Mouse (Mus musculus) embryonic facial prominence, embryonic 14.5 days (tissue): ENCODE measurements around the gene Dpep3. TPM values are rescaled to one million over a fixed set of nuclear protein-coding genes. Genes with fewer than 3 reads are reported as not detected.
A peak's percentile ranks its signal among the peaks of the same experiment; 100 is the strongest.
"Not testable (repeated sequence)": the region's sequence is repeated elsewhere in the genome, so short reads cannot be mapped to it uniquely, and the experiment has no call there.

ENCODE experiments used
- ATAC-seq: fragments of 200-750 bp; cut with Nextera tagmentation; 2 replicates; pipeline ENCODE4 v1.8.0; 2017; ENCODE audit warnings: low read depth, moderate number of reproducible peaks, moderate TSS enrichment
- DNase-seq: peaks from one replicate; pipeline ENCODE4 v3.0.0-alpha.2; 2015; ENCODE audit warnings: low spot score
- H3K27ac ChIP-seq: fragments of 300-500 bp; sonication (generic); replicated peaks from 2 replicates; pipeline ENCODE4 v1.5.1; 2014; ENCODE audit warnings: low read depth, mild to moderate bottlenecking, low read length, moderate library complexity
- H3K27me3 ChIP-seq: fragments of 300-500 bp; sonication (generic); replicated peaks from 2 replicates; pipeline ENCODE4 v1.6.1; 2014; ENCODE audit warnings: low read length; ENCODE audit not compliant: control insufficient read depth, insufficient read depth
- H3K36me3 ChIP-seq: fragments of 300-500 bp; sonication (generic); 2 replicates; pipeline ENCODE4 v1.6.1; 2014; ENCODE audit warnings: low read length, mixed read lengths; ENCODE audit not compliant: control insufficient read depth, insufficient read depth
- H3K4me1 ChIP-seq: fragments of 300-500 bp; sonication (generic); 2 replicates; pipeline ENCODE4 v1.6.1; 2014; ENCODE audit warnings: antibody characterized with exemption, low read length; ENCODE audit not compliant: control insufficient read depth, insufficient read depth
- H3K4me2 ChIP-seq: fragments of 300-500 bp; sonication (generic); 2 replicates; pipeline ENCODE4 v1.6.1; 2014; ENCODE audit warnings: low read depth, mild to moderate bottlenecking, low read length, moderate library complexity, mixed read lengths
- H3K4me3 ChIP-seq: fragments of 300-500 bp; sonication (generic); 2 replicates; pipeline ENCODE4 v1.5.1; 2014; ENCODE audit warnings: low read depth, mild to moderate bottlenecking, low read length
- H3K9ac ChIP-seq: fragments of 300-500 bp; sonication (generic); 2 replicates; pipeline ENCODE4 v1.6.1; 2014; ENCODE audit warnings: low read depth, mild to moderate bottlenecking, low read length, moderate library complexity, mixed read lengths
- H3K9me3 ChIP-seq: fragments of 300-500 bp; sonication (generic); 2 replicates; pipeline ENCODE4 v1.6.1; 2016; ENCODE audit warnings: low read length; ENCODE audit not compliant: control insufficient read depth
- WGBS: fragments of 180-500 bp; shearing (Covaris S2); extraction: QIAGEN DNeasy Blood & Tissue Kit; methylation state at CpG from one replicate; pipeline ENCODE4 v1.1.7; 2014; 5-methylcytosine and 5-hydroxymethylcytosine counted together
- polyA plus RNA-seq: library from polyadenylated mRNA; unstranded; fragments of >200 nt; fragmentation: Nextera tagmentation; extraction: Ambion mirVana; gene quantifications from 2 replicates; pipeline ENCODE4 v1.2.1, GENCODE M21; 2014

Gene Dpep3
- not detected in 2 replicates for polyA plus RNA-seq

DNA sequence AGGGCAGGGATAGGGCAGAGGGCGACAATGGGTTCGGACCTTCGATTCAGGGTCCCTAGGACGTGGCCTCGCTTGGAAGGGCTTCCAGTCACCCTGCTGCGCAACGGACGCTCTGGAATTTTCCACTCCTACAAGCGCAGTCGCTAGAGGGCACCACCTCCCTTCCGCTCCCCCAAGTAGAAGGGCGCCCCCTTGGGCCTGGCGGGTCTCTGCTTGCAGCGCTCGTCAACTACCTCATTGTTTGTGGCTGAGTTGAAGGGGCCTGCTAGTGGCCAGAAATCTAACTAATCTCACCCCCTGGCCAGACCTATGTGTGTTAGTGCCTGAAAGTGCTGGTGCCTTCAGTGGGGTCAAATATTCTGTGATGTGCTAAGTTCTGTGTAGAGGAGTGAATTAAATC, at the start of gene Dpep3:
TSS of gene Dpep3 (minus strand) at position 105 of the 400 bp plus-strand sequence.
- ATAC-seq (no peak), DNase-seq (no peak)
- Histone ChIP-seq H3K27me3 (no peaks in the 10 kb centered on the region), H3K9me3 (no peaks in the 10 kb centered on the region), H3K4me2 (no peak within 1 kb of the TSS), H3K9ac (no peak within 1 kb of the TSS), H3K27ac (no peak within 1 kb of the TSS), H3K36me3 (no peaks in the 10 kb centered on the region), H3K4me3 (no peak within 1 kb of the TSS), H3K4me1 (no peaks in the 10 kb centered on the region)
- WGBS, result 94% methylated on average over 15 of the region's 15 CpGs

DNA sequence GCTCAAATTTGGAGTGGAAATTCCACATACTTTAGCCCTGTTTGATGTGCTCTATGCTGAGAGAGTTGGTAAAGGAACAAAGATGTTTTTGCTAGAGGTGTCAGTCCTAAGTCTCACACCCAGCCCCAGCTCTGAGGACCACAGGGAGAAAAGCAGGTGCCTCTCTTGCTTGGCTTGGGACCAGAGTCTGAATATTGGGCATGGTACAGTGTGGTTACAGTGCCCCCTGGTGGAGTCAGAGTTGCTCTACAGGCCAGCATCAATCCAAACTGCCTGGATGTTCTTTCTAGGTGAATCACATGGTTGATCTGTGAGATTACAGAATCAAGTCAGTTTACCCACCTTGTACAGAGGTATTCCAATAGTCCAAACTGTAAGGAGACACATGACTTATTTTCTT, 43.3 kb upstream of the Dpep3 start:
- DNase-seq (peak; percentile 82), ATAC-seq (peak; percentile 71; the same call in 1 of the 2 replicates)
- H3K36me3 ChIP-seq, result peaks cover 25% of the 10 kb centered on the region; the same call in 1 of the 2 replicates
- no peak overlapping the region for H3K27ac ChIP-seq
- H3K4me3 ChIP-seq, result no peak overlapping the region
- H3K4me1 ChIP-seq, result no peaks in the 10 kb centered on the region
- H3K4me2 ChIP-seq, result no peak overlapping the region
- no peak overlapping the region for H3K9ac ChIP-seq
- no peaks in the 10 kb centered on the region for H3K9me3 ChIP-seq
- H3K27me3 ChIP-seq, result no peaks in the 10 kb centered on the region

DNA sequence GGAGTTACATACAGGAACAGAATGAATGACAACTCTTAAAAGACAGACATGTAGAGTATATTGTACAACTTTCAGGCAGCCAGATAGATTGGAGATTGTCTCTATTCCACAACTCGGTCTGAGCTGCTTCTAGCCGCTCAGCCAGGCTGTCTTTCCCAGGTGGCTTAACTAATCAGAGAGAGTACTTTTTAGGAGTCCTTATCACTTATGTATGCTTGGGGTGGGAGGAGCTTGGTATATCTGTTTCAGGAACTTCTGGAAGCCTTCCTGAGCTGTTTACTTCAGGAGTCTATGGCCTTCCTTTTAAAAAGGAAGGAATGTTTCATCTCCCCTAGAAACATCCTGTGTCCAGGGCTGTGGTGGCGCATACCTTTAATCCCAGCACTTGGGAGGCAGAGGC, 38.8 kb upstream of the Dpep3 start:
- 97% methylated on average over 3 of the region's 3 CpGs for WGBS
- no peaks in the 10 kb centered on the region for H3K27me3 ChIP-seq
- no peak overlapping the region for H3K9ac ChIP-seq
- no peak for ATAC-seq
- DNase-seq, result no peak
- H3K4me3 ChIP-seq, result no peak overlapping the region
- H3K36me3 ChIP-seq, result peaks cover 17% of the 10 kb centered on the region
- no peaks in the 10 kb centered on the region for H3K4me1 ChIP-seq
- no peaks in the 10 kb centered on the region for H3K9me3 ChIP-seq
- H3K27ac ChIP-seq, result no peak overlapping the region
- H3K4me2 ChIP-seq, result no peak overlapping the region

DNA sequence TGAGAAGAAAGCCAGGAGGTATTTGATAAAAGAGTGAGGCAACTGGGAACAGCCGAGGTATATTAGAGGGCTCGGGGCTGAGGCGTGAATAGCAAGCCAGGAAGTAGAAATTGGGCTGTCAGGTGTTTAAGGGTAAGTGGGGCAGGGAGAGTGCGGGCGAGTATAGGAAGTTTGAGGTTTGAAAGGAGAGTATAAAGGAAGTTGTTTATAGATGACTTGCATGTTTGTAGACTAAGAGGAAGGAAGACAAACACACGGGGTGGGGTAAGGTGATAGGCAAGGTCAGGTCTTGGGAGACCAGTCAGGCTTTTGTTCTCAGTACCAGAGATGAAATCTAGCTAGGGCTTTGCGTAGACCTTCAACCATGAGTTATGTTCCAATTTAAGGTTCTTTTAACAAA, 37.9 kb upstream of the Dpep3 start:
- WGBS, result 90% methylated on average over 7 of the region's 7 CpGs
- Histone ChIP-seq H3K9ac (no peak overlapping the region), H3K27ac (no peak overlapping the region), H3K4me1 (peaks cover 1% of the 10 kb centered on the region; the same call in 1 of the 2 replicates), H3K9me3 (no peaks in the 10 kb centered on the region), H3K4me3 (no peak overlapping the region), H3K36me3 (peaks cover 17% of the 10 kb centered on the region), H3K4me2 (no peak overlapping the region), H3K27me3 (no peaks in the 10 kb centered on the region)
- ATAC-seq, result no peak
- DNase-seq, result no peak

DNA sequence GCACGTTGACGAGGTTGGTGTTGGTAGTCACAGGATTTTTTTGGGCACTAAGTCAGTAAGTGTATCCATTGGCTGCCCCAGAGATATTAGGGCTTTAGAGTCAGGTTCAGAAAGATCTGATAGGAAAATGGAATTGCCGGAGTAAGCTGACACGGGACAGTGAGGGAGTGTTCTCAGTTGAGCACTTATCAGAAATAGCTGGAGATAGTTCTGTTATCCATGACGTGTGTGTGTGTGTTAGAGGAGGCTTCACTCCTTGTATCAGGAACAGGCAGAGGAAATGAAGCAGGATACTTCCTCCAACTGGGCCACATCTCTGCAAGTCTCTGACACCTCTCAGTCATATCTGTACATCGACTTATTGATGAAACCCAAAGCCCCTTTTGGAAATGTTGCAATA, 37.1 kb upstream of the Dpep3 start:
- Histone ChIP-seq H3K9ac (no peak overlapping the region), H3K4me1 (peaks cover 5% of the 10 kb centered on the region; the same call in 1 of the 2 replicates), H3K27me3 (no peaks in the 10 kb centered on the region), H3K4me3 (no peak overlapping the region), H3K4me2 (no peak overlapping the region), H3K9me3 (no peaks in the 10 kb centered on the region), H3K36me3 (peaks cover 17% of the 10 kb centered on the region), H3K27ac (no peak overlapping the region)
- 95% methylated on average over 6 of the region's 6 CpGs for WGBS
- no peak for DNase-seq
- no peak for ATAC-seq

DNA sequence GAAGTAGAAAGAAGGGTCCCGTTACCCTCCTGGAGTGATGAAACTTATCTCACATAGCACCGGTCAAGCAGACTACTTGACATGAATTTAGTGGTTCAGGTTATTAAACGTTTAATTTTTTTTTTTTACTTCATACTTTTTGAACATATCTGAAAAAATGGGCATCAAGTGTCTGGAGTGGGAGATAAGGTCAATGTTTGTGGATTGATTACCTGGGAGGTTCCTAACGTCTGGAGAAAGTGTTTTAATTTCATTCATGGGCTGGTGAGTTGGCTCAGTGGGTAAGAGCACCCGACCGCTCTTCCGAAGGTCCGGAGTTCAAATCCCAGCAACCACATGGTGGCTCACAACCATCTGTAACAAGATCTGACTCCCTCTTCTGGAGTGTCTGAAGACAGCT, 33.0 kb upstream of the Dpep3 start:
- not testable (repeated sequence) for H3K9me3 ChIP-seq, H3K27me3 ChIP-seq, DNase-seq, H3K27ac ChIP-seq, ATAC-seq
- Histone ChIP-seq H3K4me3 (peak overlapping the region; percentile 82), H3K4me1 (peaks cover 15% of the 10 kb centered on the region), H3K36me3 (peaks cover 10% of the 10 kb centered on the region), H3K9ac (0 out of 2 replicates have a peak overlapping the region, but pooled peaks have one; percentile 87), H3K4me2 (peak overlapping the region; percentile 94)
- WGBS, result 84% methylated on average over 8 of the region's 8 CpGs

DNA sequence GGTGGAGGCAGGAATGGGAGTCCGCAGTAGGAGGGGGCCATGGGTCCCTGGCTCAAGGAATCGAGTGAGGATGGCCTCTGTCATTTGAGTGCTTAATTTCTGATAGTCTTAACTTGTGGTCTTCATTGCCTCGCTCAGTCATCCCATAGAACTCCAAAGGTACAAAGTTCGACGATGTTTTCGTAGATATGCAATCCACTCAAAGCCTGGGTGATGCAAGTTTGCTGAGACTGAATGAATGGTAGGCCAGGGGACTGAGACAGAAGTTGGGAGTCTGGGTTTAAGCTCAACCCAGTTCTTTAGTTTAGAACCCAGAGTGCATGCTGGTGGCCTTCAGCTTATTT, 32.4 kb upstream of the Dpep3 start, which contains the start of gene Ddx28:
TSS of gene Ddx28 (minus strand) at position 240 of the 344 bp plus-strand sequence.
- peak within 1 kb of the TSS; percentile 87 for H3K9ac ChIP-seq
- peaks cover 15% of the 10 kb centered on the region for H3K4me1 ChIP-seq
- H3K36me3 ChIP-seq, result peaks cover 9% of the 10 kb centered on the region
- ATAC-seq (peak; percentile 6; the same call in 1 of the 2 replicates), DNase-seq (peak; percentile 2)
- no peaks in the 10 kb centered on the region for H3K9me3 ChIP-seq
- H3K27me3 ChIP-seq, result no peaks in the 10 kb centered on the region
- WGBS, result 2% methylated on average over 6 of the region's 6 CpGs
- H3K27ac ChIP-seq, result no peak within 1 kb of the TSS; the same call in 1 of the 2 replicates
- H3K4me3 ChIP-seq, result peak within 1 kb of the TSS; percentile 82
- peak within 1 kb of the TSS; percentile 94 for H3K4me2 ChIP-seq

DNA sequence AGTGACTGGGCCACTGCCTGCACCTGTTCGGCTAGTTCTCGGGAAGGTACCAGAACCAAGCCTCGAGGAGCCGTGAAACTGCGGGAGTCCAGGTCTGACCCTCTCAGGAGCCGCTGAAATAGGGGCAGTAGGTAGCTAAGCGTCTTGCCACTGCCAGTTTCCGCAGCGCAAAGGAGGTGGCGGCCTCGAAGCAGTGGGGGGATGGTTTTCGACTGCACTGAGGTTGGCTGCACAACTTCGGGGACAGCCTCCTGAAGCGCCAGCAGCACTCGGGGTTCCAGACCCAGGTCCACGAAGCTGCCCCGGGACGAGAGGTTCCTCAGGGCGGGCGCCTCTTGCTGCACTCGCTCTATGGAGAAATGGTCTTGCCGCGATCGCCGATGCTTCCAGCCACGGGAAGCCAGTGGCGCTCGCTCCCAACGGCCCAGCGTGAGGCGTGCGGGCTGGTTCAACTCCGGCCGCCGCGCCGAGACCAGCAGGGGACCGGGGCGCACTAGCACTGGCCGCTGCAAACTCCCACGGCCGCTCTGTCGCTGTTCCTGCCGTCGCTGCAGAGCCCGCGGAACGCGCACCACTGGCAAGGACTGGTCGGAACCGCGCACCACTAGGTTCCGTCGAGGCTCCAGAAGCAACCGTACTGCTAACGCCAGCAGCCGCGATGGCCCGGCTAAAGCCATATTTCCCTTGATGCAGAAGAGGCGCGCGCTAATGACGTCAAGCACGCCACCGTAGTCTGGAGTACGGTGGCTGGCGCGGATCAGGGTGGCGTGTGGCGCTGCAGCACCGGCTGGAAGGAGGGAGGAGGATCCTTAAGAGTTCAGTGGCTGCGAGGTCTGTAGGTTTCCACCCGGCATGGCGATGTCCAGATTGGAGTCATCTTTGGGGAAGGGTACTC, 31.8 kb upstream of the Dpep3 start:
- ATAC-seq, result peak; percentile 96

More for the DNA sequence above, 31.8 kb upstream of the Dpep3 start:
- no peaks in the 10 kb centered on the region for H3K27me3 ChIP-seq
- H3K4me1 ChIP-seq, result peaks cover 15% of the 10 kb centered on the region
- DNase-seq, result peak; percentile 96
- H3K9me3 ChIP-seq, result no peaks in the 10 kb centered on the region
- H3K4me3 ChIP-seq, result peak overlapping the region; percentile 82
- peak overlapping the region; percentile 94 for H3K4me2 ChIP-seq
- H3K9ac ChIP-seq, result peak overlapping the region; percentile 87
- 2% methylated on average over 65 of the region's 74 CpGs for WGBS
- no peak overlapping the region; the same call in 1 of the 2 replicates for H3K27ac ChIP-seq
- H3K36me3 ChIP-seq, result peaks cover 5% of the 10 kb centered on the region
